Mouse (Mus musculus) lung, postnatal 36 days (tissue): ENCODE results near the gene Ube2j1.

Experiments
- DNase-seq: peaks from one replicate; pipeline ENCODE4 v3.0.0; 2022; ENCODE audit warnings: mixed read lengths

Gene Ube2j1

DNA sequence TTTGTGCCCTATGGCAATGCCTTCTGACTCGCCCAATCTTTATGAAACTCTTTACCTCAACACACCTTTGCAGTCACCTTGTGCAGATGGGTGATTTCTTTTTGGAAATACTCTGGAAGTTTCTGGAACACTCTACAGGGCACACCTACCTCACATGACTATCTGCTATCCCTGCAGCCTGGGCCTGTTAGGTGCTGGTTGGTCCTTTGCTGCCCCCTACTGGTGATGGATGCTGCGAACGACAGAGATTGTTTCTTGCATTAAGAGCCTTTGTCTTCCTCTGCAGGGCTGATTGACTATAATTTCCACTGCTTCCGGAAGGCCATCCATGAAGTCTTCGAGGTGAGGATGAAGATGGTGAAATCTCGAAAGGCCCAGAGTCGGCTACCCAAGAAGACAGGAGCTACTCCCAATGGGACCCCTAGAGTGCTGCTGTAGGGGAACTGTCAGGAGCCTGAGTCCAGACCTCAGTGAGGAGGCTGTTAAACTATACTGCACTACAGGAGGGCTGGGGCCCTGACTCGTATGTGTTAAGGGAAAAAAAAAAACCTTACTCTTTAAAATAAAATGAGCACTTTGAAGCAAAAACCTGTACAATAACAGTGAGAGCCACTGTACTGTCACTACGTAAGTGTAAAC lies 12.7 kb upstream of the Ube2j1 start:
- DNase-seq: peak; percentile 95

DNA sequence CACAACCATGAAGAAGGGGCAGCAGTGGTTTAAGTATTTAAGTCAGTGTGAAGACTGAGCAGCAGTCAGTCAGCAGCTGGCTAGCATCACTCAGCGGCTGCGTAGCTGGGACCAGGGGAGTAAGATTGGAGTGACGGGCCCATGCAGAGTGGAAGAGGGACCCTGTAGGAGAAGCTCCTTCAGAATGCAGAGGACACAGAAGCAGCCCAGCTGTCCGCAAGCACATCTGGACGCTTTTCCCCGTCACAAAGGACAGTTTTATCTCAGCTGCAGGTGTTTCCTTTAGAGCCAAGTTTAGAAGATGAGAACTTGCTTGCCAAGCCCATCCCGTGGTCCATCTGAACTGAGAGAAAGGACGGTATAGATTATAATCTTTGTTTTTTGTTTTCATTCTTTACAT lies 6.8 kb upstream of the Ube2j1 start:
- no peak for DNase-seq

DNA sequence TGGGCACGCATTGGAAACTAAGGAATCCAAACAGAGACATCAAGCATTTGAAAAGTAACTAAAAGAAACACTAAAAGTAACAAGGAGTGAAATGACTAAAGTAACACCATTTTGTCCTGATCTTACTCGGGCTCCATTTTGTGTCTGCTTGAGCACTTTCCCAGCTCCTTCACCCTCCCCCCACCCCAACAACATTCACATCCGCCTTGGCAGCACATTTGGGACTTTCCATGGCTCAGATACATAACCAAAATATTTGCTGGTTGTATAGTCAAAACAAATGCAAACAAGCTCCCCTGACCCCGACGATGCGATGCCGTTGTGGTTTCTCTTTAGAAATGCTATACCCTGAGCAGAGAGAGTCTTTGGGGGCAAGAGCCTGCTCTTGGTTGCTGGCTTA lies 2.1 kb upstream of the Ube2j1 start:
- DNase-seq: no peak

DNA sequence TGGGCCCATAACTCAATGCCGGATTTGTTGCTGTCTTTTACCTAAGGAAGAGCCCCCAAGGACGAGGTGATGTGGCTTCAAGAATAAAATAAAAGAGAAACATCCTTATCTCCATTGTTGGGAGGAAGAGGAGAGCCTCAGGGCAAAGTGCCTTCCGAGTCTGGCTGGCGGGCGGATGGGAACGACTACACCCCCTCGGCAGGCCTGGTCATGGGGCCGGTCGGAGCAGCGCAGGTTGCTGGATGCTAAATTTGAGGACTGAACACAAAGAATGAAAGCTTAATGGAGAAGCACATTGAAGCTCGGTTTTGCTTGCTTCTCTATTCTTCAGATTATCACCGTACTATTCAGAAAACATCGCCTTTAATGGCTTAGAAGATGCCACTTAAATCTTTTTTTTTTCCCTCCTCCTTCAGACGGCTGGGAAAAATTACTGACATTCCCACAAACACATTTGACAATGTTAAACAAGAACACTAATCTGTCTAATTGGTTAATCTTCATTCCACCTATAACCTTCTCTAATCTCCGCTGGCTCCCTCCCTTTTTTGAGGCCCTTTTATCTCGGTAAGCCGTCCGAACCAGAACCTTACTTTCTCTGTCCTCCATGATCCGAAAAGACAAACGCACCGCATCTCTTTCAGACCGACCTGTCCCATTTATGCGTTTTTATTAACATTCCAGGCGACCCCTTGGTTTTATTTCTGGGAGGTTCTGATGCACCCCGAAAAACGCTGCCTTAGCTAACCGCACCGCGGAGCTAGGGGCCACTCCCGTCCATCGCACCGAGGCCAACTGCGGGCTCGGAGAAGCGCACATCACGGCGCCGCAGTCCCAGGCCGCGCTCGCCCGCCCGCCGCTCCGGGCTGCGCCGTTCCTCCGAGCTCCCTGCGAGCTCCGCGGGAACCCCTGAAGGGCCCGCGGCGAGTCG lies 687 bp upstream of the Ube2j1 start:
- peak; percentile 10 for DNase-seq

DNA sequence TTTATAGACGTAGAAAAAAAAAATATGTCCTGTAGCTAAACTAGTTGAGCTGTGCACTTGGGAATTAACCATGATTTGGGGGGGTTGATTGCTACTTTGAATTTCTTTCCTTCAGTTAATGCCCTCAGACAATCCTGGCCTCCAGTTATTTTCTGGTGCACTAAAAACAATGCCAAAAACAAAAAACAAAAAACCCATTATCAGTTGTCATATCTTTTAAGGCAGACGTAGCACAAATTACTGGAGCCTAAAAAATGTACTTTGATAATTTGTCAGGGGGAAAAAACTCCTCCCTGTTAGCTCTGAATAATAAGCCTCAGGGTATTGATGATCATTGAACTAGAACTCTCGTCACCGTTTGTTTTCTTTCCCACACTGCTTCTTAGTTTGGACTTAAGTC lies 829 bp downstream of the Ube2j1 start:
- DNase-seq: no peak

DNA sequence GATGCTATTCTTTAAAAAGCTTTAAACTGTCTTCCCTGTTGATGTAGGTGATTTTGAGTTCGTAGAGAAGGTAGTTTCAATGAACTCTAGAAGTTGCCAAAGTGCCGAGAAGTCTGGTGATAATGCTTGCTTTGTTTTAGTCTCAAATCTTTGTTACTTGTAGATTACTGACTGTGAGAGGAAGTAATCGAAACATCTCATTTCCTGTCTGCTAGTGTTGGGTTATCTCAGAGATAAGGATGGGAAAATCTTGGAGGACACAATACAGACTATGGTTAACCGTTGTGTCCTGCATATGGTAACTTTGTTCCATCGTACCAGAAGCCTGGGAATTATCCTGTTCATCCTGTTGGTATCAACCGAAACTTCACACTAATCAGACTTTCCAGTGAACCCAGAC lies 2.3 kb downstream of the Ube2j1 start:
- no peak for DNase-seq

DNA sequence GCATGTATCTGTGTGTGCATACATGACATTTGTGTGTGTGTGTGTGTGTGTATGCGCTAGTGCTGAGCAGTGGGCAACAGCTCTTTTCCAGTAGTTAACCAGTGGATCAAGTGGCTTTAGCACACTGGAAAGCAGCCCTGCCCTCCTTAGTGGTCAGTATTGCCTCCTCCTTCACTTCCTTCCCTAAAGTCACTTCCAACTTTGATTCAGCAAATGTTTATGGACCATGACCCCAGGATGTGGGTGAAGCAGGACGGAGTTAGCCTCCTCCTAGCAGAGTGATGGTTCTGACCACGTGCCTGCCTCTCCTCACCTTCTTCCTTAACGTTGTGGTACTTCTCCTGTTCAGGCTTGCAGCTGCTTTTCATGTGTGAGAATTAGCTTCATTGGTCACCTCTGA lies 8.6 kb downstream of the Ube2j1 start:
- no peak for DNase-seq

DNA sequence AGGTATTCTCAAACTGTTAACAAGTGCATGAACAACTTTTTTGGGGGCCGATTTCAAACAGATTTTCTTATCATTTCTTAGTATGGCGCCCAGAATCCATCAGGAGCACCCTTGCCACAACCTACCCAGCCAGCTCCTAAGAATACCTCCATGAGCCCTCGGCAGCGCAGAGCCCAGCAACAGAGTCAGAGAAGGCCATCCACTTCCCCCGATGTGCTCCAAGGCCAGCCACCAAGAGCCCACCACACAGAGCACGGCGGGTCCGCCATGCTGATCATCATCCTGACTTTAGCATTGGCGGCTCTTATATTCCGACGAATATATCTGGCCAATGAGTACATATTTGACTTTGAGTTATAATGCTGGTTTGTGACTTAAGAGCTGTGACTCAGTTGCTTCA lies 18.4 kb downstream of the Ube2j1 start:
- no peak for DNase-seq

DNA sequence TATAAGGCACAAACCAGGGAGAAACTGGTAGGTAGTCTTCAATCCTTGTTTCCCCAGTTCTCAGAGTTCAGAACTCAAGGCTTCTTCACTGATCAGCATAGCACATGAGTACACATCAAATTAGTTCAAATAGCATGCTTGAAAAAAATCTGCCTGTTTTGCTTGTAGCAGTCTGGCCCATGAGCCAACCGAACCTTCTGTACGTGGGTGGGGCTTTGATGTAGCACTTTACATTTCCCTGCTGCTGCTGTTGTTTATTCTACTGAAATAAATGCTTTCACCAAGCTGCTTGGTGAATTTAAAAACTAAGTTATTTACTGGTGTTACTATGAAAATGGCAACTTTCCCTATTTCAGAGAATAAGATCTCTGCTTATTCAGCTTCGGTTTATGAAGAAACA lies 20.8 kb downstream of the Ube2j1 start:
- DNase-seq: no peak

DNA sequence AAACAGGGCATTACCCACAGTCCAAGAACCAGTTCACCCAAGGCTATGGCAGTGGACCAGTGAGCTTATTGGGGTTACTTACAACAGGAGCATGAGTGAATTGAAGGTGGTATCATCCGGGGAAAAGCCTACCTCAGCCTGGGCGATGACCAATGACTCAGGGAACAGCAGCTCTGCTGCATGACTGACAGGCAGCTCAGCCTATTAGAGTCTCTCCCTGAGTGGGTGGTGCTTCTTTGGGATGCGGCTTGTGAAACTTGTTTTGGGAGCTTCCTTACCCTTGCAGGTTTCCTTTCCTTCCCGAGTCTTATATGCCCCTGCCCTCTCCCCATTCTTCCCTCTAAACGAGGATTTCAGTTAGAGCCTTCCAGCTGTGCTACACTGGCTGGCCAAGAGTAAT lies 21.4 kb downstream of the Ube2j1 start:
- no peak for DNase-seq

DNA sequence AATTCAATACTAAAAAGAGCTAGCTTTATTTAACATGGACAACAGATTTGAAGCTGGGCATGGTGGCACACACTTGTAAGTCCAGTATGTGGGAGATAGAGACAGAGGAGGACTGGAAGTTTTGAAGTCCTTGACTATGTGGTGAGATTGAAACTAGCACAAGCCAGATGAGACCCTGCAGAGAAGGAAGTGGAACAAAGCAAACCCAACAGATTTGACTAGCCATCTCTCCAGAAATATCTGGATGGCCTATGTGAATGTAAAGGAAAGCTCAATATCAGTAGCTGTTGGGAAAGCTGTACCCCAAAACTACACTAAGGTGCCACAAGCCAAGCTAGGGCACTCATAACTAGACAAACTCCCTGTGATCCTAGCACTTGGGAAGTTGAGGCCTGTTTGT lies 23.2 kb downstream of the Ube2j1 start:
- no peak for DNase-seq

DNA sequence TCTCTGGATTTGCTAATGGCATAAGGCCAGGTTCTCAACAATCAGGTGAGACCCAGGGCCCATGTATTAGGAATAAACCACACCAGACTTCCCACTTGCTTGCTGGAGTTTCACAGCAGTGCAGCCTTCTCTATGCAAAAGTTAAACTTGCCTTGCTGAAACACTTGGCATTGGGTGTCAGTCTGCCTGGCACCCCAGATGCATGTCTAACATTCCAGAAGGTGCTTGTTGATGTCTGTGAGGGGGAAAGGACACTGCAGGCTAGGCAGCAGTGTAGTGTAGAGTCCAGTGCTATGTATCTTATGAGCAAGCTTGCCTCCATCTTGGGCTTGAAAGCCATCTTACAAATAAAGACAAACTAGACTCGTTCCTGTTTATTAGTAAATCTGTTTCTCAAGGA lies 25.1 kb downstream of the Ube2j1 start:
- peak; percentile 16 for DNase-seq

DNA sequence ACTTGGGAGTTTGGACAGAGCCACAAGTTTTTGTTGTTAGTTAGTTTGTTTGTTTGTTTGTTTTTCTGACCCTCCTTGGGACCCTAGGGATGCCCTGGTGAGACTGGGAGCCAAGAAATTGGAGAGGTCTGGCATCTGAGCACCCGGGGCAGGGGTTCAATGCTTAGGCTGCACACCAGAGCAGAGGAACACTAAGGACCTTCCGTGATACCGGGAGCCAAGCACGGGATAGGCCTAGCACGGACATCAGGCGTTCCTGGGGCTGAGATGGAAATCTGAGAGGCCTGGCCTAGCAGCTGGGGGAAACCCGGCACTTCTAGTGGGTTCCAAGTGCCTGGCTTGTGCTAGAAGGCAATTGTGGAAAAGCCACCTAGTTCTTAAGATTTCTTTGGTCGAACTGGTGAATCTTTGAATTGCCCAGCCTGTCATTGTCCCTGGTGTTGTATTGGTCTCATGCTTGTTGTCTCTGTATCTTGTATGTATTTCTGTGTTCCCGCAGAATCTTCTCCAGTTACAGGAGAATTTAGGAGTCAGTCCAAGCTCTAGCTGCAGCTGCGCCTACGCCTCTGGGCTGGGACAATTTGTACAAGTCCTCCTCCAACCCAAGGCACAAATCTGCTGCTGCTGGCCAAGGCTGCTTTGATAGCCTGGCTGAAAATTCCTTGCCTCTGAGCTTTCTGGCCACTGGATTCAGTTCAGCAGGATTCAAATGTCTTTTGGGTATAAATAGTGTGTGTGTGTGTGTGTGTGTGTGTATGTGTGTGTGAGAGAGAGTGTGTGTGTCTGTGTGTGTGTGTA lies 26.9 kb downstream of the Ube2j1 start:
- DNase-seq: peak; percentile 59

DNA sequence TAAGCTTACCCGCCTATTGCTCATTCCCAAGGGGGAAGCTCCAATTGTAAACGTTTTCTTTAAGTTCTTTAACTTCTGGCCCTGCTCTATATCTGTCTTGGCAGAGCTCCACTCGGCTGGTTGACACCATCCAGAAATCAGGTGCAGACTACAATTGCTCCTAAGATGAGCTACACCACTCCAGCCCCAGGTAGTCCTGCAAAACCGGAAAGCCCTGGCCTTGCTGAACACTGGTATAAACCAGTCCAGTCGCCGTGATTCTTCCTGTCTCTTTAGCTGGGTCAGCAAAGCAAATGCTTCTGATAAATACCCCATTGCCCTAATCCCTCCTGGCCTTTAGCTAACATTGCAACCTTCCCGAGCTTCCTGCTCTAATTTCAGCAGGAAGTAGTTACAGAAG lies 29.9 kb downstream of the Ube2j1 start:
- DNase-seq: no peak

DNA sequence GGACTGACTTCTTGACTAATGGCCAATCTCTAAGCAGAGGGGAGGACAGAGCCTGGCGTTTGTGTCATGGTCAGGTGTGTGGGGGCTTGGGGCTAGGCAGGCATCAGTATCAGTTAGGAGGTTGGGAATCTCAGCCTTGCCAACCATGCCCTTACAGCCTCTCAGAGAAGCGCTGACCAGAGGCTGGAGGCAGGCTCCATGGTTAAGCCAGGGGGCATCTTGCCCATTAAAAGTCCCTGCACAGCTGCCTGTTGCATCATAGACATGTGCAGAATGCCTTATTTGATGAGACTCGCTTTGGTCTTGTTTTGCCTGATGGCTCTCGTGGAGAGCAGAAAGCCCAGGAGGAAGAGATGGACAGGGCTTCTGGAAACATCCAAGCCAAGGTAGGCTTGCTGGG lies 31.8 kb downstream of the Ube2j1 start, which contains the start of gene Gabrr2:
Gene Gabrr2 (plus strand): TSS at position 19 of the 400 bp plus-strand sequence.
- DNase-seq: peak; percentile 8

DNA sequence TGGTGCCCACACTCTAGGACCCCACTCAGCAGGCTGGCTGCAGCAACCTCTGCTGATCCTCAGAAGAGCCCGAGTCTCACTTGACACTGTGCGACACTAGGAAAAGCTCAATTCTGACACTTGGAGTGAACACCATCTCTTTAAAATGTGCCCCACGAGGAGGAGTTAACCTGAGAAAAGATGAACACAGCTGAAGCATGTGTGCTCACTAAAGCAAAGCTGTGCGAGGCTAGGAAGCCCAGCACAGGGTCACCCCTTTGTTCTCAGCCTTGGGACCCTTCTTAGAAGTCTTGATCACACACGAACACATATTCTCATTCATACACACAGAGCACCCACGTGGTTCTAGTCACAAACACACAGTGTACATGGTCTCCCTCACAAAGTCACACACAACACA lies 33.8 kb downstream of the Ube2j1 start:
- no peak for DNase-seq

DNA sequence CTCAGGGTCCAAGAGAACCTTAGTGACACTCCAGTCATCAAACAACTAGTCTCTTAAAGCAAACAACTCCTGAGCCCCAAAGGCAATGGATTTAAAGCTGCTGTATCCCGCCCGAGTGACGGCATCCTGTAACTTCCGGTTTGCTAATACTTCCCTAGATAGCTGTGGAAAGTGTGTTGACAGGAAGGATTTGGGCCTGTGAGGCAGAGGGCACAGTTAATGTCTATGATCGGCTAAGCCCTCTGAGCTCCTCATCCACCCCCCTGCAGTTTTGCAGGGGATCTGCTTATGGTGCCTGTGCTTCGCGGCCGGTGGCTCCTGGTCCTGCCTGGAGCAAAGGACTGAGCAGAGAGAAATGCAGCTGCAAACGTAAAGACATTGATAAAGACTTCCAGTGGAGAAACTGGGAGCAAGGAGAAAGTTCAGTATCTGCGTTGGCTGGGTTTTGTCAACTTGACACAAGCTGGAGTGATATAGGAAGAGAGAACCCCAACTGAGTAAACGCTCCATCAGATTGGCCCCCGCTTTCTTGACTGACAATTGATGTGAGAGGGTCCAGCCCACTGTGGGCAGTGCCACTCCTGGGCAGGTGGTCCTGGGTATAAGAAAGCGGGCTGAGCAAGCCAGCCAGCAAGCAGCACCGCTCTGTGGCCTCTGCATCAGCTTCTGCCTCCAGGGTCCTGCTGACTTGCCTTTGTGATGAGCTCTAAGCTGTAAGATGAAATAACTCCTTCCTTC lies 35.2 kb downstream of the Ube2j1 start:
- no peak for DNase-seq

DNA sequence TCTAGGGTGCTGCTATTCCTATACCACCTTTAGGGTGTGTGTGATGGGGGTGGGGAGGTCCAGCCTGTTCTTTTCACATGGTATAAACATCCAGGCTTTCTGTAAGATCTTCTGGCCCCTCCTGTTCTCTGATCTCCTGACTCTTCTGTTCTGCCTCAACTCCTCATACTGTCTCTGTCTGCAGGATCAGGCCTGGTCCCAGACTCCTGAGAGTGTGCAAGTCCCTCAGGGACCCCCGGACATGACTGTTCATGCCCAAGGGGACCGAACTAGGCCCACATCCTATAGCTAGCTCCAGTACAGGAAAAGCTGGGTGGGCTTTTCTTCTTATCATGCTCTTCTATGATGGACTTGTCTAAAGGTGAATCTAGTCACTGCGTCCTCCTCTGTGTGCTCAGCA lies 36.1 kb downstream of the Ube2j1 start:
- no peak for DNase-seq

DNA sequence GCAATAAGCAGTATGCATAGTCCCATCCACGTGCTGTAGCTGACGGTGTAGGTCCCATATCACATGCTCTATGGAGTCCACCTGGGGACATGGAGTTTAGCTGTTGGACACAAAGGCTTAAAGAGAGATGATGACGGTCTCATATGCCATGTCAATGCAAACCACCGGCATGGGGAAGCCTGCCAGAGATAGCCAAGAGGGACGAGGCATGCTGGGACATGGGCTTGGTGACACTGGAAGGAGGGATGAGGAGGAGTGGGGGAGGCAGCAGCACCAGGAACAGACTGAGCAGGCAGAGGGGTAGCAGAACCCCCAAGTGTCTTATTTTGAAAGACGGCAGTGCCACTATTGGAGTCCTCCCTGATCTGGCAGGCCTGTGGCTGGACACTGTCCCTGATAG lies 36.6 kb downstream of the Ube2j1 start:
- no peak for DNase-seq

DNA sequence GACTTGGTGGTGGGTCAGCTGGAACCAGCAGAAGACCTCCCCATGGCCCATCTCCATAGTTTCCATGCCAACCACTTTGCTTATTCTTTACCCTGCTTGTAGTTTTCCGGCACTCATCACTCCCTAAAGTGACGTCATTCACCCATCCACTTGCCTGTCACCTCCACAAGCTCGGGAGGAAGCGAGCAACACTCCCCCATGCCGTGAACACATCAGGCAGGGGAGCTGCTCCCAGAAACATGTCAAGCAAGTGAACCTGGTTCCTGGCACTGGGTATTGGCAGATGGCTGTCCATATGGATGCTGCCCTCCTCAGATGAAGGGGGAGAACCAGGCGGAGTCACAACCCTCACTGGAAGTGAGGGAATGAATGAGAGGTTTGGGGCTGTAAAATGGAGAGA lies 37.7 kb downstream of the Ube2j1 start:
- DNase-seq: no peak

DNA sequence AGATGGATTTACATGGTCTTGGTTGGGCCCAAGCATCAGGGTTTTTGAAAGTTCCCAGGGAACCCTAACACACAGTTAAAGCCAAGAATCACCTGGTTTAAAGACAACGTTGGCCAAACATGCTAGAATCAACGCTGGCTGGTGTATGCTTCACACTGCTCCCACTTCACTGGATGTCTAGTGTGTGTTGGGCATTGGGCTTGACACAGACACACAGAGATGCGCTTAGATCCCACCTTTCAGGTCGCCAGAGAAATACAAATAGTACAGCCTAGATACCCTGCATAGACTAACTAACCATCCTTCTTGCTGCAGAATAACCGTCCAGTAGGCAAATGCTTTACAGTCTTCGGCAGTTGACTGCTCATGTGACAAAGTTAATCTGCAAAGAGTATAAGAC lies 39.1 kb downstream of the Ube2j1 start:
- DNase-seq: no peak

DNA sequence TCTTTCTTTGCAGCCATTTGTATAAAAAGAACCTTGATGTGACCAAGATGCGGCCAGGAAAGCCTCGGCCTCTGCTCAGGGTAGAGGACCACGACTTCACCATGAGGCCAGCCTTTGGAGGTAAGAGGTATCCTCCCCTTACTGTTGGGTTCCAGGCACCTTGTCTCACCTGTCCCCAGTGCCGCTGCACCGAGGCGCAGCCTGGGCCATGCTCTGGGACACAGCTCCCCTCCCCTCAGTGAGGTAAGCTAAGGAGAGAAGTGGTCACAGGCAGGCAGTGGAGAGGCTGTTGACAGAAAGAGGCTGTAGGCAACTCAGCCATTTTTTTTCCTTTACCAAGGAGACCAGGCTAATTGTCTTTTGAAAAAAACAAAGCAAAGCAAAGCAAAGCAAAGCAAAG lies 40.1 kb downstream of the Ube2j1 start:
- DNase-seq: no peak
